Mouse (Mus musculus) liver, embryonic 14.5 days (tissue): ENCODE measurements around the gene Slc27a5. TPM values are rescaled to one million over a fixed set of nuclear protein-coding genes. Genes with fewer than 3 reads are reported as not detected.

Source experiments
- ATAC-seq: fragments of 200-750 bp; cut with Nextera tagmentation; 2 replicates; pipeline ENCODE4 v1.8.0; 2017; ENCODE audit warnings: moderate number of reproducible peaks, mild to moderate bottlenecking, moderate library complexity; ENCODE audit not compliant: insufficient read depth
- DNase-seq, 3 experiments: peaks; one replicate each; pipeline ENCODE4 v3.0.0-alpha.2; 2012 to 2013; ENCODE audit warnings: low read depth in 3 of 3, low spot score in 3 of 3
- H3K27ac ChIP-seq: fragments of 300-500 bp; sonication (generic); 2 replicates; pipeline ENCODE4 v1.5.1; 2014; ENCODE audit warnings: moderate library complexity, mild to moderate bottlenecking, control low read depth, inconsistent platforms
- H3K27me3 ChIP-seq: fragments of 300-500 bp; sonication (generic); 2 replicates; pipeline ENCODE4 v1.6.1; 2014; ENCODE audit warnings: mild to moderate bottlenecking, low read length, moderate library complexity; ENCODE audit not compliant: control insufficient read depth, insufficient read depth
- H3K36me3 ChIP-seq: fragments of 300-500 bp; sonication (generic); replicated peaks from 2 replicates; pipeline ENCODE4 v1.6.1; 2014; ENCODE audit warnings: low read depth; ENCODE audit not compliant: control insufficient read depth, insufficient read depth
- H3K4me1 ChIP-seq, 2 experiments: fragments of 200-500 bp in 1 of 2; fragments of 300-500 bp in 1 of 2; sonication (generic) in 1 of 2; replicated peaks; 2 replicates each; pipeline ENCODE4 v1.6.1; 2012 to 2014; ENCODE audit warnings: antibody characterized with exemption in 1 of 2, inconsistent platforms in 1 of 2, low read length in 1 of 2; ENCODE audit not compliant: control insufficient read depth in 2 of 2, insufficient read depth in 2 of 2
- H3K4me2 ChIP-seq: fragments of 300-500 bp; sonication (generic); 2 replicates; pipeline ENCODE4 v1.6.1; 2014; ENCODE audit warnings: low read depth, mild to moderate bottlenecking, control low read depth, moderate library complexity
- H3K4me3 ChIP-seq, 2 experiments: fragments of 200-500 bp in 1 of 2; fragments of 300-500 bp in 1 of 2; sonication (generic) in 1 of 2; 2 replicates each; pipeline ENCODE4 v1.5.1; 2012 to 2014; ENCODE audit warnings: low read depth in 2 of 2, low read length in 2 of 2, mild to moderate bottlenecking in 2 of 2, control low read depth in 1 of 2, inconsistent platforms in 1 of 2, moderate library complexity in 1 of 2; ENCODE audit not compliant: insufficient read depth in 1 of 2
- H3K9ac ChIP-seq: fragments of 300-500 bp; sonication (generic); replicated peaks from 2 replicates; pipeline ENCODE4 v1.6.1; 2014; ENCODE audit warnings: mild to moderate bottlenecking, control low read depth, moderate library complexity
- H3K9me3 ChIP-seq: fragments of 300-500 bp; sonication (generic); 2 replicates; pipeline ENCODE4 v1.6.1; 2016; ENCODE audit warnings: low read length, mixed read lengths; ENCODE audit not compliant: control insufficient read depth
- CTCF ChIP-seq: IDR thresholded peaks from 2 replicates; pipeline ENCODE4 v1.5.1; 2016; ENCODE audit warnings: antibody characterized with exemption, low read depth, control low read depth
- EP300 ChIP-seq: IDR thresholded peaks from 2 replicates; pipeline ENCODE4 v1.6.1; 2016; ENCODE audit warnings: antibody characterized with exemption, low read depth
- WGBS: fragments of 180-500 bp; shearing (Covaris S2); extraction: QIAGEN DNeasy Blood & Tissue Kit; methylation state at CpG from one replicate; pipeline ENCODE4 v1.1.7; 2014; ENCODE audit not compliant: insufficient replicate concordance; 5-methylcytosine and 5-hydroxymethylcytosine counted together
- polyA plus RNA-seq, 2 experiments: library from polyadenylated mRNA; depleted of rRNA in 1 of 2; stranded (reverse) in 1 of 2; unstranded in 1 of 2; fragments of >200 nt; fragmentation: Nextera tagmentation in 1 of 2; extraction: Ambion mirVana in 1 of 2; gene quantifications; 2 replicates each; pipeline versions ENCODE4 v1.2.1 to v1.2.3; 2012 to 2014

The Slc27a5 gene
- polyA plus RNA-seq, 2 experiments: 4.9 to 10.1 TPM

DNA sequence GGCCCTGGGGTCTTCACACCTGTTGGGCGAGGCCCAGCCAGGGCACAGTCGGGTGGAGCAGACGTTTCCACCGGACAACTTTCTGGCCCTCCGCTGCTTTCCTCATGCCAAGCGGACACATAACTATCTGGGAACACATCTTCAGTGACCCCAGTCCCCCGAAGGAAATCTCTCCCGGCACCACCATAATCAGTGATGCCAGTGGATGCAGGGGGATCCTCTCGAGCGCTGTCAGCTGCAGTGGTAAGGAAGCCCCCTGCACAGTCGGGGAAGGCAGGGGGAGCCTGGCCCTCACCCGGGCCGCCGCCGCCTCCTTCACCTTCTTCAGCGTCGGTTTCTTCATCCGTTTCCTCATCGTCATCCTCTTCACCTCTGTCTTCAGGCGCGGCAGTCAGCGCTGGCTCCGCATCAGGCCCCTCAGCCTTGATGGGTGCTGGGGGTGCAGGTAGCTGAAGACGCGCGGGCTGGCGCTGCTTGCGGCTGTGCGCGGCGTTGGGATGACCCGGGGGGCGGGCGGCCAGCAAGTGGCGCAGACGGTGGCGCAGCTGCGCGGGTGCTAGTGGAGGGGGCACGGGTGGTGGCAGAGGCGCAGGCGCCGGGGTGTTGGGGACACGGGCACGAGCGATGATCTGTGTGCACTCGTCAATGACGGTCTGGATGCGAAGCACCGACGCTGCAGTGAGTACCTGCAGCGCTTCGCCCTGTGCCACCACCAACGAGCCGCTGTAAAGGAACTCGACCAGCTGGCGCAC lies 9.5 kb upstream of the Slc27a5 start:
- H3K4me1 ChIP-seq: peaks cover 0 to 9% of the 10 kb centered on the region in 2 experiments; a peak in 3 of 4 replicates
- H3K4me3 ChIP-seq: no peak overlapping the region
- no peak for ATAC-seq
- no peak overlapping the region for H3K9ac ChIP-seq
- peaks cover 12% of the 10 kb centered on the region for H3K36me3 ChIP-seq
- no peaks in the 10 kb centered on the region for H3K27me3 ChIP-seq
- no peak overlapping the region for H3K27ac ChIP-seq
- H3K4me2 ChIP-seq: no peak overlapping the region
- TF ChIP-seq CTCF: no peak
- no peak for TF ChIP-seq EP300
- DNase-seq: no peak
- no peaks in the 10 kb centered on the region for H3K9me3 ChIP-seq
- 85% methylated on average over 57 of the region's 57 CpGs for WGBS

DNA sequence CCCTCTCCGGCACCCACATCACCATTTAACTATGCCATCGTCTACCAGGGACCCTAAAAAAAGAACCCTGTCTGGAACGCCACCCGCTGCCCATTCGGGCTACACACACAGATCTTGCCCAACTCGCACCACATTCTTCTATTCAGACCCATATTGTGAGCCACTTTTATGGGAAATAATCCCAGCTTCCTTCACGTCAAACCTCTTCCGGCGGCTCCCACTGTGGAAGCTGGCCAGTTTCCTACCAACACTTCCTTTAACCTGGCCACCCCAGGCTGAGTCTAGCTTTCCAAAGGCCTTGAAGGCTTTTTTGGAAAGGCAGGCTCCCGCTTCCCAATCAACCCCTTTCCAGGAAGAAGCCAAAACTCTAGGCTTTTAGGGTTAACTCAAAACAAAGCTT lies 8.5 kb upstream of the Slc27a5 start:
- Histone ChIP-seq H3K36me3 (peaks cover 12% of the 10 kb centered on the region), H3K9me3 (no peaks in the 10 kb centered on the region), H3K4me3 (no peak overlapping the region), H3K27me3 (no peaks in the 10 kb centered on the region), H3K27ac (no peak overlapping the region), H3K4me1 (peaks cover 0 to 9% of the 10 kb centered on the region in 2 experiments; a peak in 3 of 4 replicates), H3K4me2 (no peak overlapping the region), H3K9ac (no peak overlapping the region)
- DNase-seq (no peak), ATAC-seq (no peak)
- WGBS: 87% methylated on average over 10 of the region's 10 CpGs
- TF ChIP-seq EP300 (no peak), CTCF (no peak)

GRCm38 (mm10) chr7:13006011-13006410 lies 8.0 kb upstream of the Slc27a5 start:
- no peaks in the 10 kb centered on the region for H3K9me3 ChIP-seq
- ATAC-seq (no peak), DNase-seq (no peak)
- TF ChIP-seq CTCF (no peak), EP300 (no peak)
- peaks cover 12% of the 10 kb centered on the region for H3K36me3 ChIP-seq
- H3K4me3 ChIP-seq: no peak overlapping the region
- no peaks in the 10 kb centered on the region for H3K27me3 ChIP-seq
- H3K4me2 ChIP-seq: no peak overlapping the region
- H3K9ac ChIP-seq: no peak overlapping the region
- H3K4me1 ChIP-seq: peaks cover 0 to 9% of the 10 kb centered on the region in 2 experiments; a peak in 3 of 4 replicates
- H3K27ac ChIP-seq: no peak overlapping the region
- WGBS: 90% methylated on average over 17 of the region's 17 CpGs

DNA sequence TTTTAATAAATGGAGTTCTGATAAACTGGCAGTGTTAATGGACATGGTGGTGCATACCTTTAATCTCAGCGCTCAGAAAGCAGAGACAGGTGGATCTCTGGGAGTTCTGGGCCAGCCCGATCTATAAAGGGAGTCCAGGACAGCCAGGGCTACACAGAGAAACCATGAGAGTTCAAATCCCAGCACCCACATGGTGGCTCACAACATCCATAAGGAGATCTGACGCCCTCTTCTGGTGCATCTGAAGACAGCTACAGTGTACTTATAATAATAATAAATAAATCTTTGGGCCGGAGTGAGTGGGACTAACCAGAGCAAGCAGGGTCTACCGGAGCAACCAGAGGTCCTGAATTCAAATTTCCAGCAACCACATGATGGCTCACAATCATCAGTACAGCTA lies 5.4 kb upstream of the Slc27a5 start:
- TF ChIP-seq CTCF (peak; percentile 29; the same call in 1 of the 2 replicates), EP300 (no peak)
- H3K4me3 ChIP-seq: no peak overlapping the region
- peaks cover 12% of the 10 kb centered on the region for H3K36me3 ChIP-seq
- H3K4me1 ChIP-seq: peaks cover 0 to under 1% of the 10 kb centered on the region in 2 experiments; a peak in 1 of 4 replicates
- H3K9ac ChIP-seq: no peak overlapping the region
- no peaks in the 10 kb centered on the region for H3K27me3 ChIP-seq
- WGBS: 71% methylated on average over 5 of the region's 5 CpGs
- no peak overlapping the region for H3K27ac ChIP-seq
- no peak overlapping the region for H3K4me2 ChIP-seq
- DNase-seq (no peak), ATAC-seq (no peak)
- H3K9me3 ChIP-seq: no peaks in the 10 kb centered on the region

DNA sequence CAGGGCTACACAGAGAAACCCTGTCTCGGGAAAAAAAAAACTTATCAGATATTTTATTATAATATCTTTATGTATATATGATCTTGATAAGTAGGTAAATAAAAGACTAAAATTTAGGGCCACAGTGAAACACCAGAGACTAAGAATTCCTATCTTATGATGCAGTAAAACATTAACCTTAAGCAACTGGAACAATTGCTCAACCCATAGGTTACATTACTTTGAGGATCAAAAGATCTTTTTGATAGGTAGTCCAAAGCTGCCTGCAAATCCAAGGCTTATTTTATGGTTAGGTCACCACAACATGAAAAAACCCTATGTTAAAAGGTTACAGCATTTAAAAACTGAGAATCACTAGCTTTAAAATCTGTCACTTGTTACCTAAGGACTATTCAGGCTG lies 3.6 kb upstream of the Slc27a5 start:
- Histone ChIP-seq H3K27me3 (no peaks in the 10 kb centered on the region), H3K4me3 (no peak overlapping the region), H3K9ac (no peak overlapping the region), H3K9me3 (no peaks in the 10 kb centered on the region), H3K36me3 (peaks cover 3% of the 10 kb centered on the region; the same call in 1 of the 2 replicates), H3K27ac (no peak overlapping the region), H3K4me1 (no peaks in the 10 kb centered on the region), H3K4me2 (no peak overlapping the region)
- TF ChIP-seq EP300 (no peak), CTCF (no peak)
- 40% methylated on average over 1 of the region's 1 CpGs for WGBS
- ATAC-seq (no peak), DNase-seq (no peak)
